Mouse (Mus musculus): ENCODE measurements around the gene Ptrh2.

GRCm38 (mm10) chr11:86738956-86739355 is 55.2 kb downstream of the Ptrh2 start:
- TF ChIP-seq CTCF (IDR thresholded peaks at IDR 0.05; ENCODE audit: extremely low read depth, insufficient read depth, low read length) (no peak), POLR2A (IDR thresholded peaks at IDR 0.05; ENCODE audit: extremely low read depth, insufficient read depth, low read length) (no peak)

Measured in cortical plate, adult 2 months (tissue).